Mouse (Mus musculus): ENCODE results near the gene Jazf1. TPM values are rescaled to one million over a fixed set of nuclear protein-coding genes. Genes with fewer than 3 reads are reported as not detected.

The Jazf1 gene
- total and polyA plus RNA-seq, 3 experiments: not detected

GRCm38 (mm10) chr6:52969717-52970261 is 98.6 kb downstream of the Jazf1 start:
- TF ChIP-seq GATA1 (IDR thresholded peaks at IDR 0.05; ENCODE audit: low read depth, low read length) (no peak), RAD21 (IDR thresholded peaks at IDR 0.05; ENCODE audit: low read depth, low read length) (peak; percentile 20), CTCF (IDR thresholded peaks at IDR 0.05 in 2 of 3, conservative IDR thresholded peaks at IDR 0.05 in 1 of 3; ENCODE audit: control insufficient read depth in 1 of 3, insufficient read depth in 1 of 3, low read depth in 2 of 3, low read length in 3 of 3, poor library complexity in 1 of 3, severe bottlenecking in 1 of 3) (peak; percentile 49 to 66 (median 51)), SMC3 (IDR thresholded peaks at IDR 0.05; ENCODE audit: low read depth, low read length) (peak; percentile 43)
- H3K9ac ChIP-seq (ENCODE audit: control insufficient read depth, low read depth, low read length, poor library complexity, severe bottlenecking): no peak overlapping the region
- no peaks in the 10 kb centered on the region for H3K79me2 ChIP-seq (ENCODE audit: control insufficient read depth, insufficient read depth, low read length, poor library complexity)
- H3K4me3 ChIP-seq (ENCODE audit: control insufficient read depth in 1 of 2, insufficient read depth in 1 of 2, low read depth in 2 of 2, low read length in 2 of 2): no peak overlapping the region
- no peaks in the 10 kb centered on the region for H3K36me3 ChIP-seq (ENCODE audit: control insufficient read depth in 1 of 2, insufficient read depth in 2 of 2, low read length in 2 of 2)
- no peaks in the 10 kb centered on the region for H3K9me3 ChIP-seq (replicated peaks; ENCODE audit: insufficient read depth, low read length)
- H3K27ac ChIP-seq (ENCODE audit: control insufficient read depth, low read depth, low read length): no peak overlapping the region
- no peaks in the 10 kb centered on the region for H3K27me3 ChIP-seq (ENCODE audit: control insufficient read depth in 1 of 2, insufficient read depth in 2 of 2, low read length in 2 of 2)
- no peaks in the 10 kb centered on the region for H3K4me1 ChIP-seq (ENCODE audit: control insufficient read depth in 1 of 2, insufficient read depth in 2 of 2, low read length in 2 of 2)
- peak; percentile 36 for DNase-seq (ENCODE audit: low read depth, low spot score)

GRCm38 (mm10) chr6:52968346-52968891 is 100.0 kb downstream of the Jazf1 start:
- Histone ChIP-seq H3K9me3 (replicated peaks; ENCODE audit: insufficient read depth, low read length) (no peaks in the 10 kb centered on the region), H3K27ac (ENCODE audit: control insufficient read depth, low read depth, low read length) (no peak overlapping the region), H3K4me1 (ENCODE audit: control insufficient read depth in 1 of 2, insufficient read depth in 2 of 2, low read length in 2 of 2) (no peaks in the 10 kb centered on the region), H3K4me3 (ENCODE audit: control insufficient read depth in 1 of 2, insufficient read depth in 1 of 2, low read depth in 2 of 2, low read length in 2 of 2) (no peak overlapping the region), H3K27me3 (ENCODE audit: control insufficient read depth in 1 of 2, insufficient read depth in 2 of 2, low read length in 2 of 2) (no peaks in the 10 kb centered on the region), H3K36me3 (ENCODE audit: control insufficient read depth in 1 of 2, insufficient read depth in 2 of 2, low read length in 2 of 2) (no peaks in the 10 kb centered on the region), H3K9ac (ENCODE audit: control insufficient read depth, low read depth, low read length, poor library complexity, severe bottlenecking) (no peak overlapping the region), H3K79me2 (ENCODE audit: control insufficient read depth, insufficient read depth, low read length, poor library complexity) (no peaks in the 10 kb centered on the region)
- TF ChIP-seq RAD21 (IDR thresholded peaks at IDR 0.05; ENCODE audit: low read depth, low read length) (no peak), TCF12 (IDR thresholded peaks at IDR 0.05; ENCODE audit: low read depth, low read length) (no peak), MYC (IDR thresholded peaks at IDR 0.05; ENCODE audit: low read depth, low read length) (no peak), EP300 (IDR thresholded peaks at IDR 0.05; ENCODE audit: low read depth in 1 of 2, low read length in 2 of 2) (no peak), USF1 (IDR thresholded peaks at IDR 0.05; ENCODE audit: low read depth, low read length) (no peak), MXI1 (IDR thresholded peaks at IDR 0.05; ENCODE audit: low read depth, low read length) (no peak), SIN3A (IDR thresholded peaks at IDR 0.05; ENCODE audit: low read length) (no peak), ZNF384 (IDR thresholded peaks at IDR 0.05; ENCODE audit: low read depth, low read length) (no peak), SMC3 (IDR thresholded peaks at IDR 0.05; ENCODE audit: low read depth, low read length) (no peak), HCFC1 (IDR thresholded peaks at IDR 0.05; ENCODE audit: low read depth, low read length) (no peak), ELF1 (IDR thresholded peaks at IDR 0.05; ENCODE audit: low read depth, low read length) (no peak)
- DNase-seq (ENCODE audit: low read depth, low spot score): no peak
